8 mouse cellular contexts compared by ENCODE assay signal in genomic region chr13:54574854-54575481, GRCm38 (mm10). TPM values are rescaled to one million over a fixed set of nuclear protein-coding genes. Genes with fewer than 3 reads are reported as not detected.
DNase-seq lines count a peak whose midpoint lies in the region; ATAC-seq and TF ChIP-seq lines count a peak whose summit lies in the region.

Gene Arl10 (plus strand): TSS chr13:54575015.

- no peak; a peak in 1 of 4 replicates for TF ChIP-seq POLR2A in MEL (IDR thresholded peaks at IDR 0.05; ENCODE audit: control insufficient read depth in 1 of 2, insufficient read depth in 1 of 2, low read depth in 1 of 2, low read length in 2 of 2, poor library complexity in 1 of 2)
- TF ChIP-seq POLR2A in cerebellum, adult 2 months (IDR thresholded peaks at IDR 0.05; ENCODE audit: borderline replicate concordance, insufficient read depth, low read length) = peak; percentile 46; the same call in 1 of the 2 replicates

- peak; percentile 71 for DNase-seq in MEL (ENCODE audit: low read depth, low spot score)
- peak; percentile 74 to 78 for DNase-seq in cerebellum, adult 2 months
- peak; percentile 75 to 84 for DNase-seq in layer of hippocampus, postnatal 10 days (ENCODE audit: low spot score in 2 of 2)
- peak; percentile 75 for DNase-seq in lung, postnatal 14 days
- peak; percentile 82 for DNase-seq in ovary, postnatal 36 days (ENCODE audit: low spot score)
- peak; percentile 75 for DNase-seq in thymus, postnatal 4 days

- peak within 1 kb of the TSS; percentile 76 for H3K9ac ChIP-seq in MEL (ENCODE audit: control insufficient read depth, low read depth, low read length, poor library complexity, severe bottlenecking)

- no peak for TF ChIP-seq RAD21 in MEL (IDR thresholded peaks at IDR 0.05; ENCODE audit: low read depth, low read length)

- H3K27ac ChIP-seq in MEL (ENCODE audit: control insufficient read depth, low read depth, low read length) = no peak within 1 kb of the TSS
- H3K27ac ChIP-seq in cerebellum, adult 2 months (ENCODE audit: insufficient read depth, low read length) = no peak within 1 kb of the TSS; the same call in 1 of the 2 replicates

- TF ChIP-seq CTCF in MEL (IDR thresholded peaks at IDR 0.05 in 2 of 3, conservative IDR thresholded peaks at IDR 0.05 in 1 of 3; ENCODE audit: control insufficient read depth in 1 of 3, insufficient read depth in 1 of 3, low read depth in 2 of 3, low read length in 3 of 3, poor library complexity in 1 of 3, severe bottlenecking in 1 of 3) = 0 out of 6 replicates have a peak, but pooled peaks of 1 of the 3 experiments have one; percentile 29
- no peak for TF ChIP-seq CTCF in cerebellum, adult 2 months (IDR thresholded peaks at IDR 0.05; ENCODE audit: borderline replicate concordance, insufficient read depth, low read depth, low read length)

- peak; percentile 81 for ATAC-seq in frontal cortex, adult (ENCODE audit: low TSS enrichment)
- peak; percentile 74 to 82 for ATAC-seq in hematopoietic stem cell, adult 5-6 weeks (replicated peaks in 1 of 2; ENCODE audit: insufficient read depth in 1 of 2, low FRiP score in 2 of 2, low TSS enrichment in 1 of 2, low read depth in 1 of 2, poor library complexity in 2 of 2, severe bottlenecking in 2 of 2)

- no peaks in the 10 kb centered on the region for H3K27me3 ChIP-seq in MEL (ENCODE audit: control insufficient read depth in 1 of 2, insufficient read depth in 2 of 2, low read length in 2 of 2)
- no peaks in the 10 kb centered on the region for H3K27me3 ChIP-seq in cerebellum, adult 2 months (ENCODE audit: control insufficient read depth, insufficient read depth, low read length)

- H3K36me3 ChIP-seq in MEL (ENCODE audit: control insufficient read depth in 1 of 2, insufficient read depth in 2 of 2, low read length in 2 of 2) = peaks cover 0 to 12% of the 10 kb centered on the region in 2 experiments; a peak in 2 of 4 replicates

- WGBS in cerebellum, adult 2 months = under 1% methylated on average over 55 of the region's 55 CpGs

- peak within 1 kb of the TSS; percentile 73 to 92 for H3K4me3 ChIP-seq in MEL (ENCODE audit: control insufficient read depth in 1 of 2, insufficient read depth in 1 of 2, low read depth in 2 of 2, low read length in 2 of 2)
- peak within 1 kb of the TSS; percentile 73 for H3K4me3 ChIP-seq in cerebellum, adult 2 months (replicated peaks; ENCODE audit: insufficient read depth, low read depth, low read length)

- H3K9me3 ChIP-seq in MEL (replicated peaks; ENCODE audit: insufficient read depth, low read length) = no peaks in the 10 kb centered on the region

- H3K79me2 ChIP-seq in MEL (ENCODE audit: control insufficient read depth, insufficient read depth, low read length, poor library complexity) = no peaks in the 10 kb centered on the region; the same call in 1 of the 2 replicates

- H3K4me1 ChIP-seq in MEL (ENCODE audit: control insufficient read depth in 1 of 2, insufficient read depth in 2 of 2, low read length in 2 of 2) = peaks cover 2 to 15% of the 10 kb centered on the region in 2 experiments
- peaks cover 3% of the 10 kb centered on the region for H3K4me1 ChIP-seq in cerebellum, adult 2 months (ENCODE audit: control insufficient read depth, insufficient read depth, low read length)

- no peak for TF ChIP-seq EP300 in MEL (IDR thresholded peaks at IDR 0.05; ENCODE audit: low read depth in 1 of 2, low read length in 2 of 2)

TF ChIP-seq in MEL, 35 proteins besides CTCF, POLR2A, EP300 and RAD21:
- no peak for TF ChIP-seq GABPA (IDR thresholded peaks at IDR 0.05; ENCODE audit: low read depth, low read length)
- no peak for TF ChIP-seq POLR2AphosphoS2 (IDR thresholded peaks at IDR 0.05; ENCODE audit: low read length)
- no peak for TF ChIP-seq ELF1 (IDR thresholded peaks at IDR 0.05; ENCODE audit: low read depth, low read length)
- no peak for TF ChIP-seq SMC3 (IDR thresholded peaks at IDR 0.05; ENCODE audit: low read depth, low read length)
- TF ChIP-seq ZMIZ1 (IDR thresholded peaks at IDR 0.05; ENCODE audit: low read depth, low read length) = peak; percentile 27; the same call in 1 of the 2 replicates
- TF ChIP-seq E2F4 (IDR thresholded peaks at IDR 0.05; ENCODE audit: borderline replicate concordance, low read depth, low read length) = no peak
- TF ChIP-seq NELFE (IDR thresholded peaks at IDR 0.05; ENCODE audit: low read depth, low read length) = peak; percentile 51; the same call in 1 of the 2 replicates
- peak; percentile 53; the same call in 1 of the 2 replicates for TF ChIP-seq SIN3A (IDR thresholded peaks at IDR 0.05; ENCODE audit: low read length)
- peak; percentile 93 for TF ChIP-seq HCFC1 (IDR thresholded peaks at IDR 0.05; ENCODE audit: low read depth, low read length)
- TF ChIP-seq CHD1 (IDR thresholded peaks at IDR 0.05; ENCODE audit: low read depth, low read length) = no peak
TF ChIP-seq in MEL: peak in this region for 4.

RNA-seq across cellular contexts. Expression of gene Arl10, which starts in this region (rescaled TPM):
- total RNA-seq in MEL (2012; rRNA removed) = 3.8 and 5.1 TPM in 2 replicates
- polyA plus RNA-seq in MEL (2012; ENCODE audit: insufficient read depth in 1 of 2, insufficient read length in 2 of 2, low read depth in 1 of 2, low replicate concordance in 2 of 2, missing spikeins in 1 of 2) = 10 to 100 TPM in 1 of 2 experiments, not detected in 1; 10.9 TPM
- polyA plus RNA-seq in cerebellum, adult 2 months (2012; rRNA removed) = 29.4 and 32.0 TPM in 2 replicates
- total RNA-seq in hematopoietic stem cell, adult 5-6 weeks (2017) = 9.3 and 9.9 TPM in 2 replicates
- 10 to 100 TPM; 49.6 to 49.9 TPM for total RNA-seq in layer of hippocampus, postnatal 10 days (2021)
